Mouse (Mus musculus): ENCODE measurements around the gene St6gal1.
A peak's percentile ranks its signal among the peaks of the same experiment; 100 is the strongest.

Gene St6gal1

DNA sequence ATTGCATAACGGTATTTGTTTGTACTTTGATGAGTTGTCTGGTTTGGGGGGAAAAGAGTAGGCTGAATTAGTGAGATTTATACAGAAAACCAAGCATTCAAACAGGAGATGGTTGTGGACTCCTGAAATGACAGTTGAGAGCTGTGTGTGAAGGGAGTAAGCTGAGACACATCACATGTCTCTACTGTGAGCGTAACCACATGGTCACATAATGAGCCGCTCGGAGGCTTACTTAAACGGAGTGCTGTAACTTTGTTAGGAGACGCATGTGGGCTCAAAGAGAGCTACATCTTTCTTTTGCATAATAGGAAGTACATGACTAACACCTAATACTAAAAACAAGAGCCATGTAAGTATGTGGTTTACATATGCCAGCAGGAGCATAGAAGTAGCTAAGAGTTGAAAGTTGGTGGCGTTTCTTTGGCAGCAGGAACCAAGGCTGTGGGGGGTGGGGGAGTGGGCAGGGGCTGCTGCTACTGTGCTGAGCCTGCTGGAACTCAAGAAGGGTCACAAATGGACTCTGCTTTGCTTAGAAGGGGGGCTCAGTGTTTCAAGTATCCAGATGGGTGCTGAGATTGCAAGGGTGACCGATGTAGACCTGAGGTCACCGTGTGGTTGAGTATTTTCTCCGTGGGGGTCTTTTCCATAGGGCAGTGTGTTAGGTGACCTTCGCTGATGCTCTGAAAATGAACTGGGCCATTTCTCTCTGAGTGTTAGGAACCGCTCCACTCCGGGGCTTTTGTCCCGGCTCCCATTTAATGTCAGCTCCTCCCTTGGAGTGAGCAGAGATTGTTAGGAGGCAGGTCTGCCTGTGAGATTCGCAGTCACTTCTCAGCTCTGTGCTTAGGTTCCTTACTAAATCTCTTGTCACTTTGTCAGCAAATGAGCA lies 26.3 kb downstream of the St6gal1 start:
- DNase-seq (ENCODE audit: low read depth, low spot score): no peak

GRCm38 (mm10) chr16:23251445-23251773 lies 26.9 kb downstream of the St6gal1 start:
- no peak for DNase-seq (ENCODE audit: low read depth, low spot score)

GRCm38 (mm10) chr16:23253620-23254019 lies 29.1 kb downstream of the St6gal1 start:
- no peak for DNase-seq (ENCODE audit: low read depth, low spot score)

GRCm38 (mm10) chr16:23254062-23254461 lies 29.5 kb downstream of the St6gal1 start:
- DNase-seq (ENCODE audit: low read depth, low spot score): no peak

- no peak for DNase-seq (ENCODE audit: low read depth, low spot score)
These were observed 32.1 kb downstream of the St6gal1 start for GRCm38 (mm10) chr16:23256638-23257037.

GRCm38 (mm10) chr16:23258429-23258822 lies 33.9 kb downstream of the St6gal1 start:
- no peak for DNase-seq (ENCODE audit: low read depth, low spot score)

DNA sequence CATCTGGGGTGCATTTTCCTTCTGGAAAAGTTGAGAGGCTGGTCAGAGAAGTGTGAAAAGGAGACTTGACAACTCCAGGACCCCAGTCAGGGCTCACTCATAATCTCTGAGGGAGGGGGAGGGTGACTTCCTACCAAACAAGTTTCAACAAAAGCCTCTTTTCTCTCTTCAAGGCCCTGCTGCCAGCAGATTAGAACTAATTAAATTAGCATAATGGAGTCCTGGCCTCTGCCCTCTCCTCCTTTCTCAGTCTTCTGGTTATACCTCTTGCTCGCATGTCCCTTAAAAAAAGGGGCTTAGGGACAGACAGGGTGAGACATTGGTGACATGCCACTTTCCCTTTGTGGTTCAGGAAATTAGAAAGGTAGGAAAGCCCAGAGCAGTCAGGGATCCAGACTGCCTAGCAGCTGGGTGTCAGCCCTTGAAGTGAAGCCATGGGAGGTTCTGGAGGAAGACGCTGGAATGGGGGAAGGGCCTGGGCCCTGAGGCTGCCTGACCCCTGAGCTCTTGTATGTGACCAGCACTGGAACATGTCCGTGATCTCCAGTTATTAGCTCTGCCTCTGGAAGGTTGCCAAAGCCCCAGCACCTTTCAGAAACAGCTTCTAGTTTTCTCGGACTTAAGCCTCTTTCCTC lies 34.4 kb downstream of the St6gal1 start:
- no peak for DNase-seq (ENCODE audit: low read depth, low spot score)

GRCm38 (mm10) chr16:23259580-23259979 lies 35.0 kb downstream of the St6gal1 start:
- DNase-seq (ENCODE audit: low read depth, low spot score): no peak

DNA sequence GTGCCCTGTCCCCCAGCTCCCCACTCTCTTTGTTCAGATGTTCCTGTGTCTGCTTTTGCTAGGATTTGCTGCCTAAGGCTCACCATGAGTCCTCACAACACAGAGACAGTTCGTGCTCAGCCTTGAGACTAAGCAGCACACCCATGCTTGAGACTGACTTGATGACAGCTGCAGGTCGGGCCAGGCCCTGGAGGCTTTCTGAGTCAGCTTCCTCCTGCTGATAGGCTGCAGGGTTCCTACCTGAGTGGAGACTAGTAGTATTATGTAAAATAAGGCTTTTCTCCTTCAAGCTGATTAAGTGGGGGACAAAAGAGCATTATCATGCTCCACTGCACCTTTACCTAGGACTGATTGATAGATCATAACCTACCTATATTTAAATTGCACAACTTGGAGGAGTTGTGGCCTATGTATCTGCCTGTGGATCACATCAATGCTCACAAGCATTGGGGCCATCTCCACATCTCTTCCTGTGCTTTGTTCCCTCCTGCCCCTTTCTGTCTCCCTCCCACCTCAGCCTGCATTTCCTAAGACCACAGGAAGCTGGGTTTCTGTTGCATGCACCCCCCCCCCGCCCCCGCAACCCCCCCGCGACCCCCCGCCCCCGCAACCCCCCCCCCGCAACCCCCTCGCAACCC lies 37.7 kb downstream of the St6gal1 start:
- peak; percentile 73 for DNase-seq (ENCODE audit: low read depth, low spot score)

DNA sequence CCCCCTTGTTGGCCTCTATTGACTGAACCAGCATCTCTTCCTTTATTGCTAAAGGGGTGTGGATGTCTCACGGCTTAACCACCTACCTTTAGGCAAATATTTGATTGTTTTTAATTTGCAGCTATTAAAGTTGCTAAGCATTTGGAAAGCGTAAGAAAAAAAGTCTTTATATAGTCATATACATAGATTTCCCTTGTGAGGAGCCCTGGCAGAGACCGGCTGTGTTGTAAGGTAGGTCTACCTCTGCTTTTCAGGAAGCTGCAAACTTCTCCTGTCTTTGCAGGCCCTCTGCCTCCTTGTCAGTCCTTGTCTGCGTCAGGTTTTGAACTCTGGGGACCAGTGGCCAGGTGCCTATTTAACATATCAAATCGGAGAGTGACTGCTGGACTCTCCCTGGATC lies 38.3 kb downstream of the St6gal1 start:
- no peak for DNase-seq (ENCODE audit: low read depth, low spot score)

DNA sequence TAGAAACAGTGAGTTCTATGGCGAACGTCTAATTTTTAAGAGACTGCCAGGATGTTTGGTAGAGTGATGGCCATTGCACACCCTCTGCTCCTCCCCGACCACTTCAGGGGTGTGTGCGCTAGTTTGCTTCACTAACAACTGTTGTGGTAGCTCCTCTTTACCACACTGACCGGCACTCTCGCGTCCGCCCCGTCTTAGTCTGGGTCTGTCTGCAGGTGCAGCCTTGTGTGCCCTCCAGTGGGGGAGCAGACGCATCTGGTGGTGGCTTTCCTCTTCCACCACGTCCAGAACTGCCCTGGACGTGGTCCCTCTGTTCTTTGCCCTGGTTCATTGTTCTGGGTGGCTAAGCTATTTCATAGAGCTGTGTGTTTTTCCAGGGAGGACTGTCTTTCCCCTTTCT lies 40.5 kb downstream of the St6gal1 start:
- DNase-seq (ENCODE audit: low read depth, low spot score): no peak

GRCm38 (mm10) chr16:23265481-23265880 lies 40.9 kb downstream of the St6gal1 start:
- DNase-seq (ENCODE audit: low read depth, low spot score): no peak

DNA sequence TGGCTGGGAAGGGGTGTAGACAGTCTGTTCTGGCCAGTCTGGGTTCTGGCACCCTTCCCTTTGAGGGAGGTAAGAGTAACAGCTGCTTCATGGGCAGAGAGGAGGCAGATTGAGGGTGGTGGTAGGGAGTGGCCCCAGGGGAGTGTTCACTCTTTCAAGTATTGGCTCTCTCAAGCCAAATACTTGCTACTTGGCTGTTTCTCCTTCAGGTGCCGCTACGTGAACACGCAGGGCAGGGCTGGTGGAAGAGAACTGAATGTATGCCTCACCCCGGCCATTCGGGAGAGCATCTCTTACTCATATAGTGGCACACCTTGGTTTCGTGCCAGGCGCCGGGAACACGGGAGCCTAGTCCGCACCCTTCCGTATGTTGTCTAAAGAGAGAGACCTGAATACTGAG lies 41.8 kb downstream of the St6gal1 start:
- no peak for DNase-seq (ENCODE audit: low read depth, low spot score)

DNA sequence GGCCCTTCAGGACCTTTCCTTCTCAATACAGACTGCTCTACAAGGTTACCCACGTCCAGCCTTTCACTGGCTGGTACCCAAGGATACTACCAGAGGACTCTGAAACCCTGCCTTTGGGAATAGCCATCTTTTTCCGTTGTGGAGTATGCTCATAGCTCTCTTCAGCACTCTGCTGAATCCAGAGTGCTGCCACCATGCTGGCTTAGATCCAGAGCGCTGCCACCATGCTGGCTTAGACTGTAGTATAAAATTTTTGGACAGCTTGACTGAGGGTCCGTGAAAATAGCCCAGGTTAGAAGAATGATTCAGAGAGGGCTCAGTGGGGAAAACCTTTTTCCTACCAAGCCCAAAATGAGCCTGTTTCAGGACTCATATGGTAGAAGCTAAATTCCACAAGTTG lies 42.4 kb downstream of the St6gal1 start:
- DNase-seq (ENCODE audit: low read depth, low spot score): no peak

DNA sequence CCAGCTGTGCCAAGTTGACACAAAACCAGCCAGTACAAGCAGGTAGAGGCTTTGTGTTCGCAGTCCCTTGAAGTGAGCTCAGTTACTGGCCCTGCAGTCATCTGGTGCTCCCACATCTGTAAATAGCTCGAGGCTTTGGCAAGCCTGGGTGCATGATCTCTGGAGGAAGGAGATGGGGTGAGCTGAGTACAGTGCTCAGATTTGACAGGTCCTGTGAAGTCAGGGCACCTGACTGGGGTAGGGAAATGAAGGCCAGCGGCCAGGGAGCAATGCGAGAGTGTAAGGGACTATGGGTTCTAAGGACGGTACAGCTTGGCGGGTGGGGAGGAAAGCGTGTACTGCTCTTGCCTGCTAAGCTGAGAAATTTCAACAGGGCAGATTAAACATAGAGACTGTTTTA lies 43.7 kb downstream of the St6gal1 start:
- no peak for DNase-seq (ENCODE audit: low read depth, low spot score)

DNA sequence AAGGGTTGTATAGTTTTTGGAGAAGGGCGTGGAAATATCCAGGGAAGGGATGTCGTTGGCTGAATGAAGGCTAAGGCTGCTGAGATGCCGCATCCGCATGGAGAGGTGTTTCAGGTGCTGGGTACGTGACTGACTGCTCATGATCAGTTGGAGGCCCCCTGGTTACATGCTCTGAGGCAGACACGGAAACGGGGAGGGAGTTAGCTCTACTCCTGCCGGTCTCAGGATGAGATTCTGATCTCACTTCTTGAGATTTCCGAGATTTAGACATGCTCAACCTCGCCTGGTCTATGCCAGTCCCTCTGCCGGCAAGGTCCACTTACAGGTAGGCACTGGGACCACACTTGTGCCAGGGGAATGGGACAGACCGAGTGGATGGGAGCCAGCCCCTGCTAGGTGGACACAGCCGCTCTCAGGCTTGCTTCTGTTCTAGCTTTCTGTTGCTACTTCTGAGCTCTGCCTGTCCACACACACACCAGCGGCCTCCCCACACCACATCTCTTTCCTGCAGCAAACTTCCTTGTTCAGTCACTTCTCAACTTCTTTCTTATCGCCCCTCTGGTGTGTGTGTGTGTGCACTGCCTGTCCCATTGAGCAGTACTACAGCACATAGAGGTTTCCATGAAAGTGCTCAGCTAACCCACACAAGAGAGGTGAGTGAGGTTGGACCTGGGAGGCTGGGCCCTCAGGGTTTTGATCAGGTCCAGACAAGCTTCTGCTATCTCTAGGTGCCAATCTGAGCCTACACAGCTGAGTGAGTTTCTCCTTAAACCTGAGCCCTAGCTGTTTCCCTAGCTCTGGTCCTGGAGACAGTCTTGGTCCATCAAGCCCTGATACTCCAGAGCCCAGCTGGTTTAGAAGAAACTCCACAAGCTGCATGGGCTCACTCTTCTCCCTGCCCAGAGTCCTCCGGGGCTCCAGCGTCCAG lies 44.8 kb downstream of the St6gal1 start:
- DNase-seq (ENCODE audit: low read depth, low spot score): no peak

GRCm38 (mm10) chr16:23269984-23270912 lies 45.7 kb downstream of the St6gal1 start:
- DNase-seq (ENCODE audit: low read depth, low spot score): peak; percentile 70

DNA sequence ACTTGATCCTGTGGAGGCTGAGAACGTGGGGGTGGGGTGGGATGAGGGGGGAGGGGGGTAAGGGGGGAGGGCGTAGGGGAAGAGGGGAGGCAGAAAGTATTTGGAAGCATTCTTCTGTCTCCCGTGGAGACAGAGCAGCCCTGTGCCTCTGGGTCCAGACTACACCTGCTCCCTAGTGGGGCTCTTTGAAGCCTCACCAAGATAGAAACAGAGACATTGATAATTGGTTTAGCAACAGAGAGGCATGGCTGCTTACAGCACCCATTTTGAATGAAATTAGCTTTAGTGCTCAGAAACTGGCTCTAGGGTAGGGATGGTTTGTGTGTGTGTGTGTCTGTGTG lies 46.3 kb downstream of the St6gal1 start:
- no peak for DNase-seq (ENCODE audit: low read depth, low spot score)

DNA sequence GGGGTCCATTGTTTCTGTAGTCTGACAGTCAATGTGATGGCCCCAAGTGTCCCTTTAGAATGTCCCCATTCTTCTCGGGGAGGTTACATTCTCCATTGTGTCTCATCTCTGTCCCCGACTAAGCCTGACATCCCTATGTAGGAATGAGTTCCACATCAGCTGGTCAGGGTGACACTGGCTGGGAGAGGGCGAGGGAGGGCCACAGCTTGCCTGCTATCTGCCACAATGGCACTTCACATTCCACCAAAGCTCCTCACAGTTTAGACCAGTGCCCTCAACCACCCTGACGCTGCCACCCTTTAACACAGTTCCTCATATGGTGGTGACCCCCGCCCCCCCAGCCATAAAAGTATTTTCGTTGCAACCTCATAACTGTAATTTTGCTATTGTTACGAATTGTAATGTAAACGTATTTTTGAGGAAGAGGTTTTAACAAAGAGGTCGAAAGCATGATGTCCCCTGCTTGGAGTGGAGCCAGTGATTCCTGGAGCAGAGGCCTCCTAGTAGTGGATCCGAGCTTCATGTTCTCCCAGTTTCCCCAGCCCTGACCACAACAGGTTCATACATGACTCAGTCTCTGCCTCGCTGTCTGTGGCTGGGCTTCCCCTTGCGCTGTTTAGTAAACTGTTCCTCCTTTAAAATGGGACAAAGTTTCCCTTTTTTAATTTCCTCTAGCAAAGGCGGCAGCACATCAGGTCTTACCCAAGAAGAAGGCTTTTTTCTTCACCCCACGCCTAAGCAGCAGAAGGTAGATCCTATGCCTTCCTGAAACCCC lies 47.4 kb downstream of the St6gal1 start:
- no peak for DNase-seq (ENCODE audit: low read depth, low spot score)

All from R1 (cell line).